Mouse (Mus musculus): ENCODE data around the gene Lrpap1. TPM values are rescaled to one million over a fixed set of nuclear protein-coding genes. Genes with fewer than 3 reads are reported as not detected.
A peak's percentile ranks its signal among the peaks of the same experiment; 100 is the strongest.

Gene Lrpap1
- 10 to 100 TPM; 28.4 to 28.5 TPM for total RNA-seq (2021)
- long read RNA-seq, experiment 1, transcript Lrpap1-201 (8 exons, 2,981 nt), result major isoform, 77 of 86 reads
- long read RNA-seq, experiment 1, partial matches to known transcripts, result 1 of 86 reads
- long read RNA-seq, experiment 1, other reads (novel, unspliced or antisense), result 8 of 86 reads
- long read RNA-seq, experiment 2, transcript Lrpap1-201 (8 exons, 2,981 nt), result major isoform, 75 of 80 reads
- long read RNA-seq, experiment 2, partial matches to known transcripts, result 1 of 80 reads
- long read RNA-seq, experiment 2, other reads (novel, unspliced or antisense), result 4 of 80 reads

- DNase-seq, result peak; percentile 85 to 86
- intact Hi-C loops (cut with DNase I), result no loop called here
Measured at GRCm38 (mm10) chr5:35104960-35105921, at the start of gene Lrpap1. Gene Lrpap1 (minus strand): TSS chr5:35105766.

- DNase-seq, result no peak
- intact Hi-C loops (cut with DNase I), result no loop called here
Measured at GRCm38 (mm10) chr5:35149939-35150338, 44.4 kb upstream of the Lrpap1 start.

GRCm38 (mm10) chr5:35149526-35149925 lies 44.0 kb upstream of the Lrpap1 start:
- DNase-seq, result no peak
- intact Hi-C loops (cut with DNase I), result no loop called here

- DNase-seq, result no peak
- intact Hi-C loops (cut with DNase I), result no loop called here
Measured at GRCm38 (mm10) chr5:35147963-35148767, 42.6 kb upstream of the Lrpap1 start.

- intact Hi-C loops (cut with DNase I), result no loop called here
- no peak for DNase-seq
Measured at GRCm38 (mm10) chr5:35147155-35147962, 41.8 kb upstream of the Lrpap1 start.

GRCm38 (mm10) chr5:35146747-35147146 lies 41.2 kb upstream of the Lrpap1 start:
- intact Hi-C loops (cut with DNase I), result no loop called here

GRCm38 (mm10) chr5:35144716-35145115 lies 39.1 kb upstream of the Lrpap1 start:
- intact Hi-C loops (cut with DNase I), result no loop called here
- no peak for DNase-seq

More at GRCm38 (mm10) chr5:35146747-35147146, 41.2 kb upstream of the Lrpap1 start:
- no peak for DNase-seq

- intact Hi-C loops (cut with DNase I), result no loop called here
- DNase-seq, result no peak
Measured at GRCm38 (mm10) chr5:35143460-35144245, 38.1 kb upstream of the Lrpap1 start.

GRCm38 (mm10) chr5:35142910-35143309 lies 37.3 kb upstream of the Lrpap1 start:
- DNase-seq, result no peak
- intact Hi-C loops (cut with DNase I), result no loop called here

GRCm38 (mm10) chr5:35141316-35141715 lies 35.8 kb upstream of the Lrpap1 start:
- intact Hi-C loops (cut with DNase I), result no loop called here
- no peak for DNase-seq

- intact Hi-C loops (cut with DNase I), result no loop called here
- DNase-seq, result no peak
Measured at GRCm38 (mm10) chr5:35138183-35138611, 32.6 kb upstream of the Lrpap1 start.

- intact Hi-C loops (cut with DNase I), result no loop called here
- DNase-seq, result no peak
Measured at GRCm38 (mm10) chr5:35137510-35138182, 32.1 kb upstream of the Lrpap1 start.

GRCm38 (mm10) chr5:35135903-35136302 lies 30.3 kb upstream of the Lrpap1 start:
- intact Hi-C loops (cut with DNase I), result no loop called here
- DNase-seq, result no peak

- intact Hi-C loops (cut with DNase I), result loop anchor here (5.0 kb wide), 1 partner anchor 82 kb away; no protein-coding TSS in a partner anchor
- DNase-seq, result no peak
Measured at GRCm38 (mm10) chr5:35134286-35134685, 28.7 kb upstream of the Lrpap1 start.

GRCm38 (mm10) chr5:35133468-35133867 lies 27.9 kb upstream of the Lrpap1 start:
- DNase-seq, result no peak
- intact Hi-C loops (cut with DNase I), result loop anchor here (5.0 kb wide), 1 partner anchor 81 kb away; no protein-coding TSS in a partner anchor

GRCm38 (mm10) chr5:35132278-35132980 lies 26.9 kb upstream of the Lrpap1 start:
- intact Hi-C loops (cut with DNase I), result loop anchor here (5.0 kb wide), 1 partner anchor 80 kb away; no protein-coding TSS in a partner anchor

GRCm38 (mm10) chr5:35131773-35132172 lies 26.2 kb upstream of the Lrpap1 start:
- DNase-seq, result peak; percentile 77 to 82
- intact Hi-C loops (cut with DNase I), result loop anchor here (5.0 kb wide), 1 partner anchor 79 kb away; no protein-coding TSS in a partner anchor

More at GRCm38 (mm10) chr5:35132278-35132980, 26.9 kb upstream of the Lrpap1 start:
- DNase-seq, result no peak
